Mouse (Mus musculus) neural tube, embryonic 14.5 days (tissue): ENCODE results near the gene Ndufs7. TPM values are rescaled to one million over a fixed set of nuclear protein-coding genes. Genes with fewer than 3 reads are reported as not detected.

Experiments
- ATAC-seq: fragments of 200-750 bp; cut with Nextera tagmentation; 2 replicates; pipeline ENCODE4 v1.8.0; 2017; ENCODE audit warnings: low read depth, mild to moderate bottlenecking, moderate TSS enrichment, moderate library complexity
- H3K27ac ChIP-seq: fragments of 300-500 bp; sonication (generic); 2 replicates; pipeline ENCODE4 v1.5.1; 2014; ENCODE audit warnings: low read depth, mild to moderate bottlenecking, control low read depth, low read length, moderate library complexity, mixed read lengths
- H3K27me3 ChIP-seq: fragments of 300-500 bp; sonication (generic); 2 replicates; pipeline ENCODE4 v1.6.1; 2014; ENCODE audit warnings: low read length; ENCODE audit not compliant: control insufficient read depth, insufficient read depth
- H3K36me3 ChIP-seq: fragments of 300-500 bp; sonication (generic); 2 replicates; pipeline ENCODE4 v1.6.1; 2014; ENCODE audit warnings: low read length, mixed read lengths; ENCODE audit not compliant: control insufficient read depth, insufficient read depth
- H3K4me1 ChIP-seq: fragments of 300-500 bp; sonication (generic); 2 replicates; pipeline ENCODE4 v1.6.1; 2014; ENCODE audit warnings: low read length; ENCODE audit not compliant: control insufficient read depth, insufficient read depth
- H3K4me2 ChIP-seq: fragments of 300-500 bp; sonication (generic); 2 replicates; pipeline ENCODE4 v1.6.1; 2014; ENCODE audit warnings: mild to moderate bottlenecking, low read depth, low read length, control low read depth
- H3K4me3 ChIP-seq: fragments of 300-500 bp; sonication (generic); 2 replicates; pipeline ENCODE4 v1.5.1; 2014; ENCODE audit warnings: low read depth, low read length, control low read depth, mixed read lengths
- H3K9ac ChIP-seq: fragments of 300-500 bp; sonication (generic); replicated peaks from 2 replicates; pipeline ENCODE4 v1.6.1; 2014; ENCODE audit warnings: low read depth, mild to moderate bottlenecking, control low read depth, low read length, mixed read lengths
- H3K9me3 ChIP-seq: fragments of 300-500 bp; sonication (generic); 2 replicates; pipeline ENCODE4 v1.6.1; 2016; ENCODE audit warnings: low read length; ENCODE audit not compliant: control insufficient read depth
- WGBS: fragments of 180-500 bp; shearing (Covaris S2); extraction: QIAGEN DNeasy Blood & Tissue Kit; methylation state at CpG from one replicate; pipeline ENCODE4 v1.1.7; 2014; 5-methylcytosine and 5-hydroxymethylcytosine counted together
- polyA plus RNA-seq: library from polyadenylated mRNA; unstranded; fragments of >200 nt; fragmentation: Nextera tagmentation; extraction: Ambion mirVana; gene quantifications from 2 replicates; pipeline ENCODE4 v1.2.1, GENCODE M21; 2014

Ndufs7 gene
- polyA plus RNA-seq, 1 experiment from 2014 or later: 366 TPM

GRCm38 (mm10) chr10:80250059-80250458, 1.1 kb downstream of the Ndufs7 start:
- 63% methylated on average over 2 of the region's 2 CpGs for WGBS
- H3K27ac ChIP-seq: peak overlapping the region; percentile 89; the same call in 1 of the 2 replicates
- ATAC-seq: no peak

GRCm38 (mm10) chr10:80250573-80250972, 1.7 kb downstream of the Ndufs7 start:
- Histone ChIP-seq H3K4me3 (no peak overlapping the region), H3K27me3 (no peaks in the 10 kb centered on the region), H3K9ac (no peak overlapping the region; the same call in 1 of the 2 replicates), H3K4me2 (peak overlapping the region; percentile 97; the same call in 1 of the 2 replicates), H3K4me1 (peaks cover 11% of the 10 kb centered on the region), H3K9me3 (no peaks in the 10 kb centered on the region), H3K27ac (no peak overlapping the region), H3K36me3 (peaks cover 17% of the 10 kb centered on the region)
- no peak for ATAC-seq
- 84% methylated on average over 4 of the region's 4 CpGs for WGBS

More at GRCm38 (mm10) chr10:80250059-80250458, 1.1 kb downstream of the Ndufs7 start:
- Histone ChIP-seq H3K9ac (peak overlapping the region; percentile 83), H3K27me3 (no peaks in the 10 kb centered on the region), H3K4me3 (peak overlapping the region; percentile 70), H3K36me3 (peaks cover 13% of the 10 kb centered on the region; the same call in 1 of the 2 replicates), H3K9me3 (no peaks in the 10 kb centered on the region), H3K4me2 (peak overlapping the region; percentile 97), H3K4me1 (peaks cover 11% of the 10 kb centered on the region)

- H3K4me3 ChIP-seq: no peak overlapping the region
- H3K27me3 ChIP-seq: no peaks in the 10 kb centered on the region
- no peak for ATAC-seq
- H3K27ac ChIP-seq: no peak overlapping the region
- no peak overlapping the region for H3K4me2 ChIP-seq
- H3K4me1 ChIP-seq: peaks cover 11% of the 10 kb centered on the region
- H3K9ac ChIP-seq: 0 out of 2 replicates have a peak overlapping the region, but pooled peaks have one; percentile 16
- peaks cover 31% of the 10 kb centered on the region for H3K36me3 ChIP-seq
- H3K9me3 ChIP-seq: no peaks in the 10 kb centered on the region
These were observed 3.1 kb downstream of the Ndufs7 start for GRCm38 (mm10) chr10:80252011-80252410.

GRCm38 (mm10) chr10:80252493-80253274, 3.8 kb downstream of the Ndufs7 start:
- Histone ChIP-seq H3K27me3 (no peaks in the 10 kb centered on the region), H3K36me3 (peaks cover 36% of the 10 kb centered on the region), H3K4me2 (no peak overlapping the region), H3K27ac (no peak overlapping the region), H3K9ac (0 out of 2 replicates have a peak overlapping the region, but pooled peaks have one; percentile 16), H3K4me3 (no peak overlapping the region), H3K9me3 (no peaks in the 10 kb centered on the region), H3K4me1 (peaks cover 11% of the 10 kb centered on the region)
- 93% methylated on average over 11 of the region's 11 CpGs for WGBS
- no peak for ATAC-seq

- no peak overlapping the region for H3K27ac ChIP-seq
- H3K4me3 ChIP-seq: no peak overlapping the region
- H3K9me3 ChIP-seq: no peaks in the 10 kb centered on the region
- peaks cover 42% of the 10 kb centered on the region for H3K36me3 ChIP-seq
- ATAC-seq: no peak
- no peaks in the 10 kb centered on the region for H3K27me3 ChIP-seq
- peaks cover 11% of the 10 kb centered on the region for H3K4me1 ChIP-seq
- no peak overlapping the region for H3K4me2 ChIP-seq
- H3K9ac ChIP-seq: no peak overlapping the region
- 88% methylated on average over 6 of the region's 6 CpGs for WGBS
These were observed 4.6 kb downstream of the Ndufs7 start for GRCm38 (mm10) chr10:80253551-80253950.

- Histone ChIP-seq H3K9ac (no peak overlapping the region), H3K36me3 (peaks cover 47% of the 10 kb centered on the region), H3K9me3 (no peaks in the 10 kb centered on the region), H3K4me3 (no peak overlapping the region), H3K27me3 (no peaks in the 10 kb centered on the region), H3K27ac (no peak overlapping the region), H3K4me2 (no peak overlapping the region), H3K4me1 (peaks cover 12% of the 10 kb centered on the region)
- ATAC-seq: no peak
- WGBS: 98% methylated on average over 26 of the region's 26 CpGs
These were observed 5.7 kb downstream of the Ndufs7 start for GRCm38 (mm10) chr10:80254331-80255297.

- peaks cover 13% of the 10 kb centered on the region for H3K4me1 ChIP-seq
- no peak overlapping the region for H3K4me2 ChIP-seq
- no peaks in the 10 kb centered on the region for H3K9me3 ChIP-seq
- no peak overlapping the region for H3K9ac ChIP-seq
- H3K4me3 ChIP-seq: no peak overlapping the region
- H3K36me3 ChIP-seq: peaks cover 47% of the 10 kb centered on the region
- ATAC-seq: no peak
- no peaks in the 10 kb centered on the region for H3K27me3 ChIP-seq
- no peak overlapping the region for H3K27ac ChIP-seq
- WGBS: 87% methylated on average over 5 of the region's 5 CpGs
These were observed 7.1 kb downstream of the Ndufs7 start for GRCm38 (mm10) chr10:80255881-80256535.

- no peaks in the 10 kb centered on the region for H3K27me3 ChIP-seq
- H3K9ac ChIP-seq: 0 out of 2 replicates have a peak overlapping the region, but pooled peaks have one; percentile 11
- 86% methylated on average over 2 of the region's 2 CpGs for WGBS
- H3K27ac ChIP-seq: no peak overlapping the region
- H3K9me3 ChIP-seq: no peaks in the 10 kb centered on the region
- no peak overlapping the region for H3K4me2 ChIP-seq
- no peak for ATAC-seq
- H3K4me1 ChIP-seq: peaks cover 15% of the 10 kb centered on the region
- no peak overlapping the region for H3K4me3 ChIP-seq
- H3K36me3 ChIP-seq: peaks cover 47% of the 10 kb centered on the region
These were observed 9.0 kb downstream of the Ndufs7 start for GRCm38 (mm10) chr10:80257936-80258335.
